Mouse (Mus musculus) hindbrain, postnatal 0 days (tissue): ENCODE results near the gene Lmbrd1. TPM values are rescaled to one million over a fixed set of nuclear protein-coding genes. Genes with fewer than 3 reads are reported as not detected.
"Not testable (repeated sequence)": the region's sequence is repeated elsewhere in the genome, so short reads cannot be mapped to it uniquely, and the experiment has no call there.

Experiments used
- ATAC-seq: fragments of 200-750 bp; cut with Nextera tagmentation; 2 replicates; pipeline ENCODE4 v1.8.0; 2017; ENCODE audit warnings: mild to moderate bottlenecking, moderate TSS enrichment, moderate library complexity
- DNase-seq: peaks from one replicate; pipeline ENCODE4 v3.0.0-alpha.2; 2015; ENCODE audit warnings: low spot score
- H3K27ac ChIP-seq: fragments of 300-500 bp; sonication (generic); 2 replicates; pipeline ENCODE4 v1.5.1; 2014; ENCODE audit warnings: mild to moderate bottlenecking
- H3K27me3 ChIP-seq: fragments of 300-500 bp; sonication (generic); 2 replicates; pipeline ENCODE4 v1.6.1; 2014; ENCODE audit warnings: low read length, mixed read lengths; ENCODE audit not compliant: insufficient read depth
- H3K36me3 ChIP-seq: fragments of 300-500 bp; sonication (generic); 2 replicates; pipeline ENCODE4 v1.6.1; 2014; ENCODE audit warnings: low read length, mixed read lengths; ENCODE audit not compliant: insufficient read depth
- H3K4me1 ChIP-seq: fragments of 300-500 bp; sonication (generic); 2 replicates; pipeline ENCODE4 v1.6.1; 2014; ENCODE audit warnings: antibody characterized with exemption, low read length, mixed read lengths; ENCODE audit not compliant: insufficient read depth
- H3K4me2 ChIP-seq: fragments of 300-500 bp; sonication (generic); 2 replicates; pipeline ENCODE4 v1.6.1; 2014; ENCODE audit warnings: low read depth, mild to moderate bottlenecking, low read length, moderate library complexity, mixed read lengths
- H3K4me3 ChIP-seq: fragments of 300-500 bp; sonication (generic); 2 replicates; pipeline ENCODE4 v1.5.1; 2014; ENCODE audit warnings: low read length
- H3K9ac ChIP-seq: fragments of 300-500 bp; sonication (generic); replicated peaks from 2 replicates; pipeline ENCODE4 v1.6.1; 2014; ENCODE audit warnings: mild to moderate bottlenecking, low read length, moderate library complexity, mixed read lengths
- H3K9me3 ChIP-seq: fragments of 300-500 bp; sonication (generic); 2 replicates; pipeline ENCODE4 v1.6.1; 2016; ENCODE audit warnings: low read length, mixed read lengths
- CTCF ChIP-seq: IDR thresholded peaks from 2 replicates; pipeline ENCODE4 v1.5.1; 2016; ENCODE audit warnings: antibody characterized with exemption, control low read depth, low read depth
- WGBS: fragments of 180-500 bp; shearing (Covaris S2); extraction: QIAGEN DNeasy Blood & Tissue Kit; methylation state at CpG from one replicate; pipeline ENCODE4 v1.1.7; 2014; 5-methylcytosine and 5-hydroxymethylcytosine counted together
- polyA plus RNA-seq: library from polyadenylated mRNA; unstranded; fragments of >200 nt; fragmentation: Nextera tagmentation; extraction: Ambion mirVana; gene quantifications from 2 replicates; pipeline ENCODE4 v1.2.1, GENCODE M21; 2015
- total RNA-seq: library from RNA; depleted of rRNA; stranded (reverse); fragments of >200 nt; gene quantifications from 2 replicates; pipeline ENCODE4 v1.2.3, GENCODE M21; 2014; rRNA removed

The Lmbrd1 gene
- total and polyA plus RNA-seq, 2 experiments from 2014 or later: 42.0 to 51.9 TPM

DNA sequence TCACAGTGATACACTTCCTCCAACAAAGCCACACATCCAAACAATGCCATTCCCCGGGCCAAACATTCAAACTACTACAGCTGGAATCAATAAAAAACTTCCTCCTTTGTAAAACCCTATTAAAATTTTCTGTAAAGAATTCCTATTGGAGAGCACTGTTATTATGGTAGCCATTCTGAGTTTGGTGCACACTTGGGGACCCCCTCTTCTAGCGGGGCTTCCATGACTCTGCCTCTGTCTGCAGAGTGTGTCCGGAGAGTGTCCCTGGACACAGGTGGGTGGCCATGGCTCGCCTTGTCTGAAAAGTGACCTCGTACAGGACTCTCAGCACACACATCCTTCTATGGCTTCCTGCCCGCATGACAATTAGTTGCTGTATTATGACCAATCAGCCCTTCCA, 114.7 kb downstream of the Lmbrd1 start:
- Histone ChIP-seq H3K27ac (no peak overlapping the region), H3K4me1 (no peaks in the 10 kb centered on the region), H3K4me2 (no peak overlapping the region), H3K36me3 (no peaks in the 10 kb centered on the region), H3K27me3 (no peaks in the 10 kb centered on the region), H3K9me3 (no peaks in the 10 kb centered on the region), H3K4me3 (no peak overlapping the region), H3K9ac (no peak overlapping the region)
- DNase-seq (no peak), ATAC-seq (no peak)
- no peak for TF ChIP-seq CTCF
- 87% methylated on average over 6 of the region's 6 CpGs for WGBS

DNA sequence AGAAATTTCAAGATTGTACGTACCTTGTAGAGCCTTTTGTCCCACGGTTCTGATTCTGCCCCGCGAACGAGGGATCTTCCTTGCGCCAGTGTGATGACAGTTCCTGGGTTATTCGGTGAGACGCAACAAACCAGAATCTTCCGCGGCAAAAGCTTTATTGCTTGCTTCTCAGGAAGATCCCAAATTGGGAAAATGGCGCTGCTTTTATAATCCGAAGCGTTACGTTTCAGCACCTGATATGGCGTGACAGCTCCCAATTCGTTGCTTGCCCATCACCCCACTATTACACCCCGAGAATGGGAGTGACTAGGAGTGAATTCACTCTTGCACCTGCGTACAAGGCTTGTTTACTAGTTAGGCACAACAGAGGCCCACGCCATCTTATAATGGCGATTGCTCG, 129.5 kb downstream of the Lmbrd1 start:
- H3K36me3 ChIP-seq, H3K4me2 ChIP-seq, H3K9me3 ChIP-seq, H3K4me3 ChIP-seq, H3K9ac ChIP-seq, H3K27ac ChIP-seq, ATAC-seq, H3K4me1 ChIP-seq, DNase-seq, H3K27me3 ChIP-seq: not testable (repeated sequence)
- WGBS: 99% methylated on average over 20 of the region's 21 CpGs

Other genes starting within 250 kb of the Lmbrd1 start
- gene Col19a1, start 91.2 kb upstream of the Lmbrd1 start, total RNA-seq: 1.5 and 2.7 TPM in 2 replicates
- 2.1 and 2.2 TPM in 2 replicates for gene Col19a1, start 91.2 kb upstream of the Lmbrd1 start, polyA plus RNA-seq